Mouse (Mus musculus): ENCODE measurements around the gene Bcar1.

GRCm38 (mm10) chr8:111678111-111678510 lies 65.5 kb downstream of the Bcar1 start:
- no peak for TF ChIP-seq GATA1 (IDR thresholded peaks at IDR 0.05; ENCODE audit: borderline replicate concordance, low read length)
- TF ChIP-seq FLI1 (IDR thresholded peaks at IDR 0.05; ENCODE audit: low read length) = no peak

All from megakaryocyte, embryonic 14.5 days (primary cell).